In the genomic region with DNA sequence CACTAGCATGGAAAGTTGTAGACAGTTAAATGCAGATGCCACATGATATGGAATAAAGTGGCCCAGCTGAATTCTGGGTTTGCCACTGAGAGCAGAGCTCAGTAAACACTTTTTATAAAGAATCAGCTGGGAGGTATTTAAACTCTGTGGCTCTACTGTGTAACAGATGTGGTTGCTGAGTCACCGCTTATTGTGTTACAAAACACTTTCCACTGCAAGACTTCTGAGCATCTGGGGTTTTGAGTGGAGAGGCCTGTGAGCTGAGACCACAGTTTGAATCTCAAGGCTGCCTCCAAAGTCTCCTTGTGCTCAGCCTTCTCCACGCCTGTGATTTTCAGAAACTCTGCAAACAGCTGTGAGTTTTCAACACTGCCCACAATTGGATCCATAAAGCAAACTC, we compare ENCODE assay signal across 18 mouse cellular contexts.
A peak's percentile ranks its signal among the peaks of the same experiment; 100 is the strongest.
DNase-seq lines count a peak whose midpoint lies in the region; ATAC-seq and TF ChIP-seq lines count a peak whose summit lies in the region.
"Had no signal": no experiment of that assay in that cellular context is flagged by ENCODE, and none has a peak within 500 bp of the region (broad histone marks: within the 10 kb centered on the region; RNA-seq: fewer than 3 reads in every experiment).

No protein-coding gene starts in this region.

- no peak overlapping the region for H3K27ac ChIP-seq in embryonic facial prominence, embryonic 13.5 days
- H3K27ac ChIP-seq in embryonic facial prominence, embryonic 10.5 days (replicated peaks) = no peak overlapping the region
- H3K27ac ChIP-seq in left cerebral cortex, adult 2 months = no peak overlapping the region
- H3K27ac ChIP-seq: hindbrain, embryonic 10.5 days; hindbrain, postnatal 0 days; kidney, embryonic 15.5 days had no signal

- peaks cover 11% of the 10 kb centered on the region for H3K9me3 ChIP-seq in embryonic facial prominence, embryonic 13.5 days
- peaks cover 16% of the 10 kb centered on the region for H3K9me3 ChIP-seq in embryonic facial prominence, embryonic 10.5 days

- TF ChIP-seq CTCF in left cerebral cortex, adult 2 months (IDR thresholded peaks at IDR 0.05) = no peak

- H3K36me3 ChIP-seq in embryonic facial prominence, embryonic 13.5 days = no peaks in the 10 kb centered on the region
- no peaks in the 10 kb centered on the region for H3K36me3 ChIP-seq in embryonic facial prominence, embryonic 10.5 days (replicated peaks)
- H3K36me3 ChIP-seq: hindbrain, embryonic 10.5 days; kidney, embryonic 15.5 days had no signal

- 41% methylated on average over 2 of the region's 2 CpGs for WGBS in embryonic facial prominence, embryonic 13.5 days
- WGBS in embryonic facial prominence, embryonic 10.5 days = 86% methylated on average over 2 of the region's 2 CpGs

- peaks cover 5% of the 10 kb centered on the region; the same call in 1 of the 2 replicates for H3K4me1 ChIP-seq in embryonic facial prominence, embryonic 13.5 days
- H3K4me1 ChIP-seq in embryonic facial prominence, embryonic 10.5 days = no peaks in the 10 kb centered on the region
- H3K4me1 ChIP-seq: hindbrain, embryonic 10.5 days; kidney, embryonic 15.5 days had no signal

- no peak for DNase-seq in embryonic facial prominence, embryonic 10.5 days (ENCODE audit: low spot score)
- DNase-seq in left cerebral cortex, adult 2 months (ENCODE audit: extremely low spot score in 1 of 2, low spot score in 2 of 2) = peak; percentile 13 to 23
- DNase-seq in left cerebral cortex, adult 11 months (ENCODE audit: low spot score) = no peak
- peak; percentile 28 for DNase-seq in right cerebral cortex, postnatal 25 days
- DNase-seq in right cerebral cortex, postnatal 4 days = no peak
- no peak for DNase-seq in heart, postnatal 25 days (ENCODE audit: low spot score)
- DNase-seq in adrenal gland, adult 18-20 months (ENCODE audit: low spot score in 2 of 2) = no peak
- DNase-seq: adrenal gland, adult 2 months; cerebellum, adult 9-10 months; gastrocnemius, postnatal 36 days; liver, postnatal 0 days; thymus, adult 2 months had no signal

- no peak overlapping the region for H3K9ac ChIP-seq in embryonic facial prominence, embryonic 13.5 days
- H3K9ac ChIP-seq: kidney, embryonic 15.5 days; liver, postnatal 0 days had no signal

- 0 out of 2 replicates have a peak, but pooled peaks have one; percentile 43 for ATAC-seq in embryonic facial prominence, embryonic 13.5 days (ENCODE audit: insufficient number of reproducible peaks, insufficient read depth, low FRiP score, low TSS enrichment, low read depth)
- ATAC-seq: hindbrain, postnatal 0 days; intestine, postnatal 0 days; liver, postnatal 0 days; midbrain, embryonic 16.5 days had no signal

- no peak overlapping the region for H3K4me2 ChIP-seq in embryonic facial prominence, embryonic 13.5 days
- H3K4me2 ChIP-seq: kidney, embryonic 15.5 days had no signal

- intact Hi-C loops in left cerebral cortex, adult 2 months (cut with DNase I) = no loop called here
- intact Hi-C loops in heart, postnatal 25 days (cut with DNase I) = no loop called here

- H3K4me3 ChIP-seq in embryonic facial prominence, embryonic 13.5 days = no peak overlapping the region
- H3K4me3 ChIP-seq in embryonic facial prominence, embryonic 10.5 days = no peak overlapping the region
- H3K4me3 ChIP-seq in left cerebral cortex, adult 2 months = no peak overlapping the region
- H3K4me3 ChIP-seq: hindbrain, embryonic 10.5 days; kidney, embryonic 15.5 days had no signal

- H3K27me3 ChIP-seq in embryonic facial prominence, embryonic 13.5 days = no peaks in the 10 kb centered on the region
- H3K27me3 ChIP-seq in embryonic facial prominence, embryonic 10.5 days (replicated peaks; ENCODE audit: low read depth, poor library complexity, severe bottlenecking) = no peaks in the 10 kb centered on the region
- H3K27me3 ChIP-seq: kidney, embryonic 15.5 days had no signal

Comparison
In these comparisons a context has a peak if more than half of its experiments do, and no peak if none do; other contexts are left out.
1. DNase-seq: peak in left cerebral cortex, adult 2 months (2 of 2) and right cerebral cortex, postnatal 25 days (single experiment); none in embryonic facial prominence, embryonic 10.5 days (single experiment), left cerebral cortex, adult 11 months (single experiment), right cerebral cortex, postnatal 4 days (single experiment), heart, postnatal 25 days (single experiment) and adrenal gland, adult 18-20 months (0 of 2).